Mouse (Mus musculus) MEL (cell line): ENCODE measurements around the gene Nckipsd. TPM values are rescaled to one million over a fixed set of nuclear protein-coding genes. Genes with fewer than 3 reads are reported as not detected.

Experiments
- DNase-seq: peaks from one replicate; pipeline ENCODE4 v3.0.0; 2011; ENCODE audit warnings: low read depth, low spot score
- H3K27ac ChIP-seq: 2 replicates; pipeline ENCODE4 v1.5.1; 2012; ENCODE audit warnings: low read depth, mild to moderate bottlenecking, control low read depth, low read length, moderate library complexity; ENCODE audit not compliant: control insufficient read depth
- H3K27me3 ChIP-seq, 2 experiments: fragments of 150-350 bp in 1 of 2; sonication (generic) in 1 of 2; 2 replicates each; pipeline ENCODE4 v1.6.1; 2012; ENCODE audit warnings: low read length in 2 of 2, mild to moderate bottlenecking in 2 of 2, improper control_type of control experiment in 1 of 2, moderate library complexity in 1 of 2; ENCODE audit not compliant: insufficient read depth in 2 of 2, control insufficient read depth in 1 of 2
- H3K36me3 ChIP-seq, 2 experiments: 2 replicates each; pipeline ENCODE4 v1.6.1; 2012 to 2014; ENCODE audit warnings: low read length in 2 of 2, improper control_type of control experiment in 1 of 2, inconsistent platforms in 1 of 2, mild to moderate bottlenecking in 1 of 2; ENCODE audit not compliant: insufficient read depth in 2 of 2, control insufficient read depth in 1 of 2
- H3K4me1 ChIP-seq, 2 experiments: fragments of 150-350 bp in 1 of 2; sonication (generic) in 1 of 2; 2 replicates each; pipeline ENCODE4 v1.6.1; 2012; ENCODE audit warnings: low read length in 2 of 2, improper control_type of control experiment in 1 of 2, mild to moderate bottlenecking in 1 of 2; ENCODE audit not compliant: insufficient read depth in 2 of 2, control insufficient read depth in 1 of 2
- H3K4me3 ChIP-seq, 2 experiments: fragments of 150-350 bp in 1 of 2; sonication (generic) in 1 of 2; 2 replicates each; pipeline ENCODE4 v1.5.1; 2012; ENCODE audit warnings: low read depth in 2 of 2, low read length in 2 of 2, mild to moderate bottlenecking in 2 of 2, moderate library complexity in 2 of 2, control low read depth in 1 of 2, improper control_type of control experiment in 1 of 2; ENCODE audit not compliant: control insufficient read depth in 1 of 2, insufficient read depth in 1 of 2
- H3K79me2 ChIP-seq: 2 replicates; pipeline ENCODE4 v1.6.1; 2012; ENCODE audit warnings: mild to moderate bottlenecking, low read length, moderate library complexity; ENCODE audit not compliant: control insufficient read depth, poor library complexity, insufficient read depth
- H3K9ac ChIP-seq: 2 replicates; pipeline ENCODE4 v1.6.1; 2012; ENCODE audit warnings: low read depth, mild to moderate bottlenecking, control low read depth, low read length, moderate library complexity; ENCODE audit not compliant: control insufficient read depth, poor library complexity, severe bottlenecking
- H3K9me3 ChIP-seq: fragments of 150-350 bp; sonication (generic); replicated peaks from 2 replicates; pipeline ENCODE4 v1.6.1; 2012; ENCODE audit warnings: mild to moderate bottlenecking, low read length, improper control_type of control experiment, moderate library complexity; ENCODE audit not compliant: insufficient read depth
- CHD2 ChIP-seq: IDR thresholded peaks from 2 replicates; pipeline ENCODE4 v1.6.1; 2011; ENCODE audit warnings: low read length, improper control_type of control experiment
- CTCF ChIP-seq, 3 experiments: IDR thresholded peaks in 2 of 3; conservative IDR thresholded peaks in 1 of 3; 2 replicates each; pipeline ENCODE4 v1.5.1; 2011 to 2012; ENCODE audit warnings: low read length in 3 of 3, low read depth in 2 of 3, mild to moderate bottlenecking in 2 of 3, improper control_type of control experiment in 1 of 3, inconsistent platforms in 1 of 3, mixed read lengths in 1 of 3, moderate library complexity in 1 of 3; ENCODE audit not compliant: control insufficient read depth in 1 of 3, insufficient read depth in 1 of 3, poor library complexity in 1 of 3, severe bottlenecking in 1 of 3
- E2F4 ChIP-seq: IDR thresholded peaks from 2 replicates; pipeline ENCODE4 v1.6.1; 2011; ENCODE audit warnings: low read depth, low read length, improper control_type of control experiment, borderline replicate concordance
- ELF1 ChIP-seq: IDR thresholded peaks from 2 replicates; pipeline ENCODE4 v1.6.1; 2014; ENCODE audit warnings: low read depth, mild to moderate bottlenecking, inconsistent platforms, low read length, improper control_type of control experiment, moderate library complexity
- EP300 ChIP-seq, 2 experiments: IDR thresholded peaks; 2 replicates each; pipeline ENCODE4 v1.6.1; 2011; ENCODE audit warnings: improper control_type of control experiment in 2 of 2, low read length in 2 of 2, low read depth in 1 of 2, mild to moderate bottlenecking in 1 of 2
- ETS1 ChIP-seq: IDR thresholded peaks from 2 replicates; pipeline ENCODE4 v1.6.1; 2012; ENCODE audit warnings: low read depth, mild to moderate bottlenecking, inconsistent platforms, low read length, improper control_type of control experiment, moderate library complexity
- GABPA ChIP-seq: IDR thresholded peaks from 2 replicates; pipeline ENCODE4 v1.6.1; 2012; ENCODE audit warnings: low read depth, mild to moderate bottlenecking, inconsistent platforms, low read length, improper control_type of control experiment, moderate library complexity
- GATA1 ChIP-seq: IDR thresholded peaks from 2 replicates; pipeline ENCODE4 v1.6.1; 2011; ENCODE audit warnings: low read depth, low read length, improper control_type of control experiment
- JUND ChIP-seq: IDR thresholded peaks from 2 replicates; pipeline ENCODE4 v1.6.1; 2011; ENCODE audit warnings: low read depth, mild to moderate bottlenecking, improper control_type of control experiment, low read length
- KAT2A ChIP-seq: conservative IDR thresholded peaks from 2 replicates; pipeline ENCODE4 v1.6.1; 2012; ENCODE audit warnings: low read depth, low read length, improper control_type of control experiment, inconsistent platforms
- MAX ChIP-seq: IDR thresholded peaks from 2 replicates; pipeline ENCODE4 v1.6.1; 2011; ENCODE audit warnings: low read length, improper control_type of control experiment
- MEF2A ChIP-seq: IDR thresholded peaks from 2 replicates; pipeline ENCODE4 v1.6.1; 2014; ENCODE audit warnings: low read depth, mild to moderate bottlenecking, inconsistent platforms, low read length, improper control_type of control experiment; ENCODE audit not compliant: poor library complexity, insufficient replicate concordance, severe bottlenecking; ENCODE audit errors: extremely low read depth
- MYB ChIP-seq: IDR thresholded peaks from 2 replicates; pipeline ENCODE4 v1.6.1; 2011; ENCODE audit warnings: mild to moderate bottlenecking, low read depth, low read length, improper control_type of control experiment
- MYC ChIP-seq: IDR thresholded peaks from 2 replicates; pipeline ENCODE4 v1.6.1; 2011; ENCODE audit warnings: low read depth, mild to moderate bottlenecking, low read length, improper control_type of control experiment, moderate library complexity
- NELFE ChIP-seq: IDR thresholded peaks from 2 replicates; pipeline ENCODE4 v1.6.1; 2011; ENCODE audit warnings: low read depth, low read length, improper control_type of control experiment
- NRF1 ChIP-seq: IDR thresholded peaks from 2 replicates; pipeline ENCODE4 v1.6.1; 2014; ENCODE audit warnings: low read depth, mild to moderate bottlenecking, inconsistent platforms, low read length, improper control_type of control experiment, moderate library complexity; ENCODE audit not compliant: poor library complexity, insufficient read depth, severe bottlenecking
- POLR2AphosphoS2 ChIP-seq: IDR thresholded peaks from 2 replicates; pipeline ENCODE4 v1.6.1; 2011; ENCODE audit warnings: low read length, improper control_type of control experiment
- RCOR1 ChIP-seq: IDR thresholded peaks from 2 replicates; pipeline ENCODE4 v1.6.1; 2012; ENCODE audit warnings: low read depth, mild to moderate bottlenecking, inconsistent platforms, low read length, improper control_type of control experiment
- SIN3A ChIP-seq: IDR thresholded peaks from 2 replicates; pipeline ENCODE4 v1.6.1; 2012; ENCODE audit warnings: low read length, improper control_type of control experiment, inconsistent platforms
- SMC3 ChIP-seq: IDR thresholded peaks from 2 replicates; pipeline ENCODE4 v1.6.1; 2011; ENCODE audit warnings: low read depth, low read length, improper control_type of control experiment
- TCF12 ChIP-seq: IDR thresholded peaks from 2 replicates; pipeline ENCODE4 v1.6.1; 2014; ENCODE audit warnings: low read depth, mild to moderate bottlenecking, inconsistent platforms, low read length, improper control_type of control experiment, moderate library complexity
- UBTF ChIP-seq: IDR thresholded peaks from 2 replicates; pipeline ENCODE4 v1.6.1; 2012; ENCODE audit warnings: low read depth, mild to moderate bottlenecking, inconsistent platforms, low read length, improper control_type of control experiment, moderate library complexity, borderline replicate concordance; ENCODE audit not compliant: insufficient read depth
- USF1 ChIP-seq: IDR thresholded peaks from 2 replicates; pipeline ENCODE4 v1.6.1; 2014; ENCODE audit warnings: low read depth, mild to moderate bottlenecking, inconsistent platforms, low read length, improper control_type of control experiment, moderate library complexity
- polyA plus RNA-seq, 2 experiments: library from polyadenylated mRNA; stranded (reverse) in 1 of 2; unstranded in 1 of 2; fragments of >175 nt in 1 of 2; fragments of >200 nt in 1 of 2; gene quantifications; 2 replicates each; pipeline versions ENCODE4 v1.2.1 to v1.2.4; 2012; ENCODE audit warnings: low replicate concordance in 2 of 2, low read depth in 1 of 2; ENCODE audit not compliant: insufficient read length in 2 of 2, insufficient read depth in 1 of 2, missing spikeins in 1 of 2
- total RNA-seq: library from RNA; depleted of rRNA; stranded (reverse); fragments of 300-350 nt; gene quantifications from 2 replicates; pipeline ENCODE4 v1.2.3, GENCODE M21; 2012

Nckipsd gene
- total and polyA plus RNA-seq, 3 experiments: 6.6 to 10.3 TPM; not detected in 1

DNA sequence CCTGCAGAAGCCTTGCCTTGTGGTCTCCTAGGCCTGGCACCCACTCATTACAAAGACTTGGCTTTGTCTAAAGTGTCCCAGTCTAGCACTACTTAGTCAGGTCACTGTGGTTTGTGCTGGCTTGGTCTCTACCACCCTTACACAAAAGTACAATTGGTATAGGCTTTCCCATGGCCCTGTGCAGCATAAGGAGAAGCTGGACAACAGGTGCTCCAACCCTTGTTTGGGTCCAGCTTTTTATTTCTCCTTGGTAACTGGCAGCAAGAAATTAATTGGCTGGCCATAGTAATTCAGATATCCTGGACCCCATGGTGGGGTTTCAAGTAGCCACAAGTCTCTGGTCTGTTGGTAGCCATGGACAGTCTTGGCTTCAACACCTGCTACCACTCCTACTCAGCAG, 1.8 kb upstream of the Nckipsd start:
- DNase-seq: no peak
- peaks cover 19 to 27% of the 10 kb centered on the region in 2 experiments for H3K4me1 ChIP-seq
- no peaks in the 10 kb centered on the region for H3K9me3 ChIP-seq
- H3K9ac ChIP-seq: no peak overlapping the region
- H3K27me3 ChIP-seq: no peaks in the 10 kb centered on the region
- H3K27ac ChIP-seq: 0 out of 2 replicates have a peak overlapping the region, but pooled peaks have one; percentile 12
- H3K79me2 ChIP-seq: peaks cover 2% of the 10 kb centered on the region; the same call in 1 of the 2 replicates
- H3K4me3 ChIP-seq: no peak overlapping the region
- TF ChIP-seq MEF2A (no peak), NELFE (no peak), GABPA (no peak), KAT2A (no peak), UBTF (no peak), ELF1 (no peak), MAX (no peak), RCOR1 (no peak), GATA1 (no peak), USF1 (no peak), NRF1 (no peak), SMC3 (no peak), E2F4 (no peak), POLR2AphosphoS2 (no peak; the same call in 1 of the 2 replicates), JUND (no peak), MYB (no peak), MYC (no peak)
- H3K36me3 ChIP-seq: peaks cover 13 to 26% of the 10 kb centered on the region in 2 experiments

DNA sequence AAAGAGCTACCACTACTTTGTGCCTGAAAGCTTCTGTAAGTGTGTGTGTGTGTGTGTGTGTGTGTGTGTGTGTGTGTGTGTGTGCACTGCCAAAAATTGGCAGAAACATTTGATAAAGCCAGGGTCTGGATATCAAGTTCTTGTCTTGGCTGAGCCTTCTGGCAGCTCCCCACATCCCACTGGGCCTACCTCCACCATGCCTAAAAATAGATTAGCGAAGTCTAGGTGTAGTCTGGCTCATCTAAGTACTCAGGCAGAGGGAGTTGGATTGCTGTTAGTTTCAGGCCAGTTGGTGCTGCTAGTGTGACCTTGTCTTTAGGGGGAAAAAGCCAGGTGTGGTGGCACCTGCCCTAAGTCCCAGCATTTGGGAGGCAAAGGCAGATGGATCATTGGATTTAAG, 1.3 kb upstream of the Nckipsd start:
- H3K36me3 ChIP-seq: peaks cover 10 to 26% of the 10 kb centered on the region in 2 experiments
- H3K27ac ChIP-seq: peak overlapping the region; percentile 35; the same call in 1 of the 2 replicates
- no peak for TF ChIP-seq CTCF (IDR thresholded peaks at IDR 0.05 in 2 of 3, conservative IDR thresholded peaks at IDR 0.05 in 1 of 3; ENCODE audit: control insufficient read depth in 1 of 3, insufficient read depth in 1 of 3, low read depth in 2 of 3, low read length in 3 of 3, poor library complexity in 1 of 3, severe bottlenecking in 1 of 3)
- peak; percentile 26; the same call in 1 of the 2 replicates for TF ChIP-seq TCF12
- no peak for TF ChIP-seq CHD2
- peak in 1 of 2 experiments; percentile 24; a peak in 1 of 4 replicates for TF ChIP-seq EP300 (IDR thresholded peaks at IDR 0.05; ENCODE audit: low read depth in 1 of 2, low read length in 2 of 2)
- TF ChIP-seq SIN3A: peak; percentile 16; the same call in 1 of the 2 replicates
- peak; percentile 39; the same call in 1 of the 2 replicates for TF ChIP-seq POLR2AphosphoS2
- TF ChIP-seq ETS1: peak; percentile 39; the same call in 1 of the 2 replicates
- TF ChIP-seq MEF2A: peak; percentile 88; the same call in 1 of the 2 replicates
- TF ChIP-seq GATA1: 0 out of 2 replicates have a peak, but pooled peaks have one; percentile 8
- H3K4me3 ChIP-seq: no peak overlapping the region
- H3K79me2 ChIP-seq: peaks cover 2% of the 10 kb centered on the region; the same call in 1 of the 2 replicates
- no peaks in the 10 kb centered on the region for H3K9me3 ChIP-seq
- H3K9ac ChIP-seq: no peak overlapping the region
- peaks cover 19 to 27% of the 10 kb centered on the region in 2 experiments for H3K4me1 ChIP-seq
- peak; percentile 52 for DNase-seq
- H3K27me3 ChIP-seq: no peaks in the 10 kb centered on the region
